Mouse (Mus musculus) spleen, adult 12 weeks (tissue): ENCODE data around the gene Bmp8a.
"Not testable (repeated sequence)": the region's sequence is repeated elsewhere in the genome, so short reads cannot be mapped to it uniquely, and the experiment has no call there.

Experiments used
- DNase-seq: peaks from one replicate; pipeline ENCODE4 v3.0.0; 2022; ENCODE audit warnings: low spot score

Gene Bmp8a

GRCm38 (mm10) chr4:123331326-123331725, 11.7 kb downstream of the Bmp8a start:
- no peak for DNase-seq

- DNase-seq: no peak
These were observed 14.1 kb downstream of the Bmp8a start for GRCm38 (mm10) chr4:123328946-123329345.

- DNase-seq: no peak
These were observed 15.4 kb downstream of the Bmp8a start for GRCm38 (mm10) chr4:123327630-123328029.

- DNase-seq: no peak
These were observed 17.0 kb downstream of the Bmp8a start for GRCm38 (mm10) chr4:123326087-123326486.

GRCm38 (mm10) chr4:123323534-123323933, 19.5 kb downstream of the Bmp8a start, which contains the start of gene Oxct2a:
Gene Oxct2a, minus strand, starts transcription at chr4:123323634.
- no peak for DNase-seq

- not testable (repeated sequence) for DNase-seq
These were observed 20.1 kb downstream of the Bmp8a start for GRCm38 (mm10) chr4:123322910-123323309.

- no peak for DNase-seq
These were observed 28.6 kb downstream of the Bmp8a start for GRCm38 (mm10) chr4:123314497-123314896.

- DNase-seq: no peak
These were observed 30.0 kb downstream of the Bmp8a start for GRCm38 (mm10) chr4:123313010-123313409.

GRCm38 (mm10) chr4:123311845-123312244, 31.2 kb downstream of the Bmp8a start:
- DNase-seq: no peak

- no peak for DNase-seq
These were observed 34.8 kb downstream of the Bmp8a start for GRCm38 (mm10) chr4:123308292-123308691.

- DNase-seq: no peak
These were observed 36.1 kb downstream of the Bmp8a start for GRCm38 (mm10) chr4:123306999-123307398.

GRCm38 (mm10) chr4:123305789-123306188, 37.3 kb downstream of the Bmp8a start:
- DNase-seq: no peak

- no peak for DNase-seq
These were observed 43.9 kb downstream of the Bmp8a start for GRCm38 (mm10) chr4:123298980-123299670.

GRCm38 (mm10) chr4:123298226-123298625, 44.8 kb downstream of the Bmp8a start:
- no peak for DNase-seq

- no peak for DNase-seq
These were observed 45.7 kb downstream of the Bmp8a start for GRCm38 (mm10) chr4:123297195-123297960.

GRCm38 (mm10) chr4:123296148-123296534, 46.9 kb downstream of the Bmp8a start:
- no peak for DNase-seq

- no peak for DNase-seq
These were observed 47.4 kb downstream of the Bmp8a start for GRCm38 (mm10) chr4:123295516-123296147.

GRCm38 (mm10) chr4:123295026-123295425, 48.0 kb downstream of the Bmp8a start:
- DNase-seq: not testable (repeated sequence)

- DNase-seq: no peak
These were observed 49.2 kb downstream of the Bmp8a start for GRCm38 (mm10) chr4:123293661-123294443.

GRCm38 (mm10) chr4:123292989-123293388, 50.1 kb downstream of the Bmp8a start:
- no peak for DNase-seq

- no peak for DNase-seq
These were observed 50.7 kb downstream of the Bmp8a start for GRCm38 (mm10) chr4:123292390-123292789.

GRCm38 (mm10) chr4:123289038-123289437, 54.0 kb downstream of the Bmp8a start:
- no peak for DNase-seq
